Mouse (Mus musculus) urinary bladder, postnatal 4 days (tissue): ENCODE data around the gene Slc1a3.

Experiments used
- DNase-seq, 2 experiments: peaks; one replicate each; pipeline ENCODE4 v3.0.0; 2021 to 2022; ENCODE audit warnings: low spot score in 2 of 2

Gene Slc1a3

GRCm38 (mm10) chr15:8605538-8606188 lies 104.9 kb downstream of the Slc1a3 start:
- DNase-seq: no peak

DNA sequence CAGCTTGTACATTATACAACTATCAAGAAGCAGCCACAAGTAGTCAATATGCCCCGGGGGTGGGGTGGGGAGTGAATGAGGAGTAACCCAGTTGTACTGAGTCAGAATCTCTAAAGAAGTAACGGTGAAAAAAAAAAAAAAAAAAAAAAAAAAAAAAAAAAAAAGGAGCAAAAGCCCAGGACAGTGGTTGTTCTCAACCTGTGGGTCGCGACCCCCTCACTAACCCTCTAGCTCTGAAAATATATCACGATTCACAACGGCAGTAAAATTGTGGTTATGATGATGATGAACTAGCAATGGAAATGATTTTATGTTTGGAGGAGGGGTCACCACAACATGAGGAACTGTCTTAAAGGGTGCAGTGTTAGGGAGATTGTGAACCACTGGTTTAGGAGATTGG lies 108.2 kb downstream of the Slc1a3 start:
- no peak for DNase-seq

DNA sequence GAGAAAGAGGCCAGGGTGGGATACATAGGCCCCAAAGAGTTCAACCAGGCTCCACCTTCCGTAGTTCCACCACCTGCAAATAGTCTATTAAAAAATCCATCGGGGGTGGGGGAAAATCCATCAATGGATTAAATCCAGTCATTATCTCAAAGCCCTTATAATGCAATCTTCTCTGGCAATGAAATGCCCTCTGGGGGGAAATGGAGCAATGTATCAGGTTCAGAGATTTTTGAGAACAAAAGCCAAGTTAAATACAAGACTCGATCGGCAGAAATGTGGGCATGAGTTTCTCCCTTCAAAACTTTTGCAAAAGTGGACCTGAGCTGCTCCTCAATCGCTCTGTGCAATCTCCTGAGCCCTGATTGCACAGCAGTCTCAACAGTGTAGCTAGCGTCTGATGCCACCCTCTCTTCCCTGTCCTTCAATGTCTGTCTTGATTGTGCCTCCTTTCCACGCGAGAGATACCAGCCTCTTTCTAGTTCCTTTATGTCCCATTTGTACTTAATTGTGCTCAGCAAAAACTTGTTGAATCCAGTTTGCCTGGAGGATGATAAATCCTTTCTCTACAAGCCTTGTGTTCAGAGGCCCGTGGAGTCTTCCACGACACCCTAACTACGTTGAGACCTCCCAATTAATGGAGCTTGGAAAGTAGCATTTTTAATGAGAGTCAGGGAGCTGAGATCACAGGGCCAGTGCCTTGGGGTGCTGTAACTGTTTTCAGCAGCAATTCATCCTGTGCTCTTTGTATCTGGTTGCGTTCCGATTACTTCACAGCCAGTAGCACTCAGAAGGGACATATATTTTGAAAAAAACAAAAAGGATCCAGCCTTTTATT lies 109.0 kb downstream of the Slc1a3 start:
- no peak for DNase-seq

DNA sequence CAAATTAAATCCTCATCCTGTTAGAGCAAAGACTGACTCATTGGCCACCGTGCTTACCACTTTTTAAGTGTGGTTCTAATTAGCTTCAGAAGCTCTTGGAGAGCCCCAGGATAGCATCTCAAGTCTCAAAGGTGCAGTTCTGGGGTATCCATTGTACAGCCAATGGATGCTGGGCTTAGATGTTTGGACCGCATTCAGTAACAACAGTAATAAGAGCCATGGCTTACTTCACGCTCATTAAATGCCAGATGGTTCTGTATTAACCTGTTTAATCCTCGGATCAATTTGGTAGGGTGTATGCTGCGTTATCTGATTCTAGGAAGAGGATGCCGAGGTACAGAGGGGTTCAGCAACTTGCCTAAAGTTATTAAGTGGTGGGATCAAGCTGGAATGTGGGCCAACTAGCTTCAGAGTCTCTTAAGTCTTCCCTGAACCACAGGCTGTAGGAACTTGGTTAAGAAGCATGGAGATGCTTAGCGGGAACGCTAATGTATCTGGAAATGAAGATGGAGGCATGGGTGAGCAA lies 114.1 kb downstream of the Slc1a3 start:
- no peak for DNase-seq

GRCm38 (mm10) chr15:8595226-8595625 lies 115.3 kb downstream of the Slc1a3 start:
- DNase-seq: no peak

- DNase-seq: no peak
These were observed 121.0 kb downstream of the Slc1a3 start for GRCm38 (mm10) chr15:8589503-8590116.

DNA sequence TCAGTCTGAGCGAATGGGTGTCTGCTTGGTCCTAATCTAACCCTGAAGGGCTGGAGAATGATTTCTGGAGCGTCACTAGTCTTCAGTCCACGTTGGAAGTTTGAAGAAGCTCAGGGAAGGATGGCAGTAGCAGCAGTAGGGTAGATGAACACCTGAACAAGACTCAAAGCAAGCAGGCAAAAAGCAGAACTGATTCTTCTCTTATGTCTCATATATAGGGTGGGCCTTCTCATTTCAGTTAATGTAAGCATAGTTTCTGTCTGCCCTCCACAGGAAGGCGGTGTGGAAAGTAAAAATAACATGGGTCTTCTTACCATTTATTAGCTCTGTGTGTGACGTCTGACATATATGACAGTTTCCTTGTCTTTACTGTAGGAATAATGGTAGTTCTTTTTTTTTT lies 122.5 kb downstream of the Slc1a3 start:
- DNase-seq: no peak

DNA sequence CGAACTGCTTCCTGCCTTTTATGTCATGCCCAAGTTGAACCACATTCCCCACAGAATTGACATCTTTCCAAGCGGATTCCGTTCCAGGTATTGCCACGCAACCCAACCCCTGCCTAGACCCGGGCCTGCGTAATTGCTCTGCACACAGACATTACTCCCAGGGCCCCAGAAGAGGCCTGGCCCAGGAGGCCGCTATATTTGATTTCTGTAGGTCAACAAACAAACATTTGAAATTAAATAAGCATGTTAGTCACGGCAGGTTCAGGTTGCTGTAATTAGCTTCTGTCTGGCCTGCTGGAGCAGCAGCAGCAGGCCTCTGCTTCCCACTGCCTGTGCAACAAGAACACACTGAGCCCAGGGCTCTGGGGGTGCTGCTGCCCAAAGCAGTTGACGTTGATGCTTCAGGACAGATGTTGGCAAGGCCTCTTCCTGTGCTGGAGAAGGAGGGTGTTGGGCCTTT lies 123.7 kb downstream of the Slc1a3 start:
- DNase-seq: no peak
